Mouse (Mus musculus): ENCODE data around the gene Neurod1.

DNA sequence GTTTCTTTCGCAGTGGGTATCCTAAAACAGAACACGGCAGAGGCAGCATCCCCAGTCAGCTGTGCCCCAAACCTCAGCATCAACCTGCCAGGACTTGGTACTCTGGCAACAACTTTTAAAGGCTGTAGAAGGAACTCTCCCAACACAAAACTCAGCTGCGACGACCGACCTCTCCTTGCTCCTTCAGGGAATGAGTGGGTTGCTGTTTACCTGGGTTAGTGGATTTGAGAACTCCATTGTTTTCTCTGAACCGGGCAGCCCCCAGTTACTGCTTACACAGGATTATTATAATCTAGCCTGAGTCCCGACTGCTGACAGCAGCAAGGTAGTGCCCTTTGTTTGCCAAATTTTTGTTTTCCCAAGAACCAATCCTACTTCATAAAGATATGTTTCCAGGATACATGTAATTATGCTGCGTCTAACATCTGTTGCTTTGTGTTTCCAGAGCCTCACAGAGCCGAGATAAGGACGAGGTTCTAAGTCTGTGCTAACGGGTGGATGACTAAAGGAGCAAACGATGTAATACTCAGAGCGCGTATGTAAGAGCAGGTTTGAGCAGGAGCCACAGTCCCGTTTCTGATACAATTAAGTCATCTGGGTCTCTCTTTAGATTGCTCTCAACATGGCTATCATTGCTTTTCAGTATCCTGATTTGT is 46.2 kb downstream of the Neurod1 start:
- TF ChIP-seq EP300 (IDR thresholded peaks at IDR 0.05; ENCODE audit: insufficient read depth, low read depth, low read length) (no peak), POLR2A (IDR thresholded peaks at IDR 0.05; ENCODE audit: insufficient read depth, low read length) (no peak), CTCF (IDR thresholded peaks at IDR 0.05; ENCODE audit: low read depth, low read length) (no peak)

Measured in ES-Bruce4 (cell line).